Mouse (Mus musculus) intestine, postnatal 0 days (tissue): ENCODE results near the gene Xpnpep1. TPM values are rescaled to one million over a fixed set of nuclear protein-coding genes. Genes with fewer than 3 reads are reported as not detected.

Source experiments
- ATAC-seq: fragments of 200-750 bp; cut with Nextera tagmentation; 2 replicates; pipeline ENCODE4 v1.8.0; 2017; ENCODE audit warnings: mild to moderate bottlenecking, moderate TSS enrichment, moderate library complexity
- H3K27ac ChIP-seq: fragments of 300-500 bp; sonication (generic); 2 replicates; pipeline ENCODE4 v1.5.1; 2014; ENCODE audit warnings: mild to moderate bottlenecking, low read depth, low read length, moderate library complexity
- H3K27me3 ChIP-seq: fragments of 300-500 bp; sonication (generic); replicated peaks from 2 replicates; pipeline ENCODE4 v1.6.1; 2014; ENCODE audit warnings: low read length, mixed read lengths; ENCODE audit not compliant: control insufficient read depth, insufficient read depth
- H3K36me3 ChIP-seq: fragments of 300-500 bp; sonication (generic); 2 replicates; pipeline ENCODE4 v1.6.1; 2014; ENCODE audit warnings: mild to moderate bottlenecking, moderate library complexity; ENCODE audit not compliant: control insufficient read depth, insufficient read depth
- H3K4me1 ChIP-seq: fragments of 300-500 bp; sonication (generic); replicated peaks from 2 replicates; pipeline ENCODE4 v1.6.1; 2014; ENCODE audit warnings: antibody characterized with exemption, low read length, mixed read lengths; ENCODE audit not compliant: control insufficient read depth, insufficient read depth
- H3K4me2 ChIP-seq: fragments of 300-500 bp; sonication (generic); replicated peaks from 2 replicates; pipeline ENCODE4 v1.6.1; 2014; ENCODE audit warnings: low read depth, mild to moderate bottlenecking, moderate library complexity
- H3K4me3 ChIP-seq: fragments of 300-500 bp; sonication (generic); 2 replicates; pipeline ENCODE4 v1.5.1; 2014; ENCODE audit warnings: low read depth, low read length
- H3K9ac ChIP-seq: fragments of 300-500 bp; sonication (generic); 2 replicates; pipeline ENCODE4 v1.6.1; 2014; ENCODE audit warnings: mild to moderate bottlenecking, low read depth, low read length
- H3K9me3 ChIP-seq: fragments of 300-500 bp; sonication (generic); 2 replicates; pipeline ENCODE4 v1.6.1; 2016; ENCODE audit warnings: mixed run types; ENCODE audit not compliant: control insufficient read depth
- CTCF ChIP-seq: sonication (generic); IDR thresholded peaks from 2 replicates; pipeline ENCODE4 v1.5.1; 2016; ENCODE audit warnings: low read depth, mild to moderate bottlenecking, control low read depth, antibody characterized with exemption, moderate library complexity
- WGBS: fragments of 180-500 bp; shearing (Covaris S2); extraction: QIAGEN DNeasy Blood & Tissue Kit; methylation state at CpG from one replicate; pipeline ENCODE4 v1.1.7; 2014; 5-methylcytosine and 5-hydroxymethylcytosine counted together
- polyA plus RNA-seq: library from polyadenylated mRNA; unstranded; fragments of >200 nt; fragmentation: Nextera tagmentation; extraction: Ambion mirVana; gene quantifications from 2 replicates; pipeline ENCODE4 v1.2.1, GENCODE M21; 2015

The Xpnpep1 gene
- polyA plus RNA-seq, 1 experiment from 2014 or later: 333 TPM

DNA sequence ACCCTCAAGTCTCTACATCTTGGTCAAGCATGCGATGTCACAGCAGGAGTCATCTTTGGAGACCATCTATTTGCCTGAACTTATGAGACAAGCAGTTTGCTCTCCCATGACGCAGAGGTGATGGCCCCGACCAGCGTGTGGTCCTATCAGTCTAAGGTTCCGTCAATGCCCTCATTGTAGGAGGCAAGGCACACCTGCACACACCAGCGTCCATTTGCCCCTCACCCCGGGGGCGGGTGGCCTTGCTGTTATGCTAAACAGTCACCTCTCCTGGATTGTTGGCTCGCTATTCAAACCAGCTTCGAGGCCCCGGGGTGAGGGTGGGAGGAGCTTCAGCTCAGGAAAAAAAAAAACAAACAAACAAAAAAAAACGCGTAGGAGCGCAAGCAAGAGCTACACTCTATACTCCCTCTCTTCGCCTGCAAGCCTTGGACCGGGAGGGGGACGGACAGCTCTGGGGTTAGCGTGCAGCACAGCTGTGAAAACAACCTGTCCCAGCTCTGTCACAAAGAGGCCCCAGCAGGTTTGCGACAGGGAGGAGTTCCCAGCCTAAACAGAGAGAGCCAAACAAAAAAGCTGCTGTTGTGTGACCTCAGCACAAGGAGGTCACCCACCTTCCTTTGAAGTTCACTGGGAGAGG lies 12.1 kb upstream of the Xpnpep1 start:
- no peak overlapping the region for H3K9ac ChIP-seq
- H3K4me2 ChIP-seq: peak overlapping the region; percentile 41
- no peak overlapping the region for H3K4me3 ChIP-seq
- no peaks in the 10 kb centered on the region for H3K36me3 ChIP-seq
- no peaks in the 10 kb centered on the region for H3K27me3 ChIP-seq
- no peaks in the 10 kb centered on the region for H3K9me3 ChIP-seq
- ATAC-seq: peak; percentile 70; the same call in 1 of the 2 replicates
- TF ChIP-seq CTCF: no peak
- peaks cover 3% of the 10 kb centered on the region for H3K4me1 ChIP-seq
- no peak overlapping the region for H3K27ac ChIP-seq
- WGBS: 36% methylated on average over 19 of the region's 19 CpGs

DNA sequence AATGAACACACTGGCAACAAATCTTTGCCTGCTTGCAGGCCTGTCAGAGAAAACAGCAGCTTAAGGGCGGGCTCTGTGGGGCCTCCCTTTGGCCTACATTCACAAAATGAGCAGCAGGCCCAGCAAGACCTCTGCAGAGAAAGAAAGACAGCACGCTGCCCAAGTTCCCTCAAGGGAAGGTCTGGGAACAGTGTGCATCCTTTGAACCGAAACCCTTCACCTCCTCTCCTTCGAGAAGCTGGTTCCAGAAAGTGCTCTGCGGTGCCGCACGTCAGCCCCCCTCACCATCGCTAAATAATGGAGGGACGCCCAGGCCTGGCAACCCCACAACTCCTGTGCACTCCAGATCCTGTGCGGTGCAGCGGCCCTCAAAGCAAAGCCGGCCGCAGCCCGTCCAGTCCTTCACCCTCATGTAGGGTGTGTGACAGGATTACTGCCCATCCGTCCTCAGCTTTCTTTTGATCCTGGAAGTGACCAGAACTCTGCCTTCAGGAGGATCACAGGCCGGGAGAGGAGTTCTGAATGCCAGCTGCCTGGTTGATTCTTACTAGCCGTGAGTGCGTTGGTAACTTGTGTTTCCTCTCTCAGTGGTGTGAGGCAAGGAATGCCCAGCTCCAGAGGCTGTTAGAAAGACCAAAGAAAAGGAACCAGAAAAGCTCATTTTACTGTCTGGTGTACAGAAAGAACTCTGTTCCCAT lies 11.4 kb upstream of the Xpnpep1 start:
- peaks cover 3% of the 10 kb centered on the region for H3K4me1 ChIP-seq
- no peaks in the 10 kb centered on the region for H3K9me3 ChIP-seq
- no peak overlapping the region for H3K4me3 ChIP-seq
- no peaks in the 10 kb centered on the region for H3K36me3 ChIP-seq
- H3K27ac ChIP-seq: no peak overlapping the region
- H3K27me3 ChIP-seq: no peaks in the 10 kb centered on the region
- H3K4me2 ChIP-seq: no peak overlapping the region
- no peak overlapping the region for H3K9ac ChIP-seq
- WGBS: 89% methylated on average over 18 of the region's 18 CpGs
- no peak for ATAC-seq
- no peak for TF ChIP-seq CTCF

DNA sequence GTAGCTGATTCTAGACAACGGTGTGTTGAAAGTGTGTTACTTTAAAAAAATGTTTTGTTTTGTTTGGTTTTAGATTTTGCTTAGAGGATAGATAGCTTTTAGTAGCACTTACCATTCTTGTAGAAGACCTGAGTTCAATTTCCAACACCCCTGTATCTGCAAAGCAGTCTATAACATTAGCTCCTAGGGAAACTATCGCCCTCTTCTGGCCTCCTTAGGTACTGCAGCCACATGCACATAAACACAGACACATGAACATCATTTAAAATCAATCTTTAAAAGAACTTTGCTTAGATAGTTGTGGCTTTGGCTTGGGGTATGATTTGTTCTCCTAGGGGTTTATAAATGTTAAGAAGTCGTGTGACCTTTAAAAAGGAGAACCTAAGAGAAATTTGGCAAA lies 10.1 kb upstream of the Xpnpep1 start:
- TF ChIP-seq CTCF: peak; percentile 68
- Histone ChIP-seq H3K27me3 (no peaks in the 10 kb centered on the region), H3K4me3 (no peak overlapping the region), H3K4me2 (no peak overlapping the region), H3K9me3 (no peaks in the 10 kb centered on the region), H3K27ac (no peak overlapping the region), H3K9ac (no peak overlapping the region), H3K4me1 (peaks cover 3% of the 10 kb centered on the region), H3K36me3 (no peaks in the 10 kb centered on the region)
- ATAC-seq: no peak
- WGBS: 86% methylated on average over 3 of the region's 3 CpGs

DNA sequence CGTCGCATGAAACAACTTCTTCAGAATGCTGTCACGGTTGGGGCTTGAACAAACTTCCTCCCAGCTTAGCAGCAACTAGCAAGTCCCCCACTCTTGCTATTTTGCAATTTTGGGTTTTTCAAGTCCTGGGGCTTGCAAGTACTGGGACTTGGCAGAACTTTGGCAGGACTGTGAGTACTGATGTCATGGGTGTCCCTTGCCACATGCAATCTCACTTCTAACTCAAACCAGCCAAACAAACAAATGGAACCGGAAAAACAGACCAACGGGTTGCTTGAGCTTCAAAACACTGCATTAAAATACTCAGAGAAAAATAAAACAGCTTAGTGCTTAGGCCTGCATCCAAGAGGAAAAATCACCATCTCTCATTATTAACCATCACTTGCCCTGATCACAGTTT lies 7.2 kb upstream of the Xpnpep1 start:
- Histone ChIP-seq H3K27ac (no peak overlapping the region; the same call in 1 of the 2 replicates), H3K4me3 (no peak overlapping the region)
- 71% methylated on average over 5 of the region's 5 CpGs for WGBS

DNA sequence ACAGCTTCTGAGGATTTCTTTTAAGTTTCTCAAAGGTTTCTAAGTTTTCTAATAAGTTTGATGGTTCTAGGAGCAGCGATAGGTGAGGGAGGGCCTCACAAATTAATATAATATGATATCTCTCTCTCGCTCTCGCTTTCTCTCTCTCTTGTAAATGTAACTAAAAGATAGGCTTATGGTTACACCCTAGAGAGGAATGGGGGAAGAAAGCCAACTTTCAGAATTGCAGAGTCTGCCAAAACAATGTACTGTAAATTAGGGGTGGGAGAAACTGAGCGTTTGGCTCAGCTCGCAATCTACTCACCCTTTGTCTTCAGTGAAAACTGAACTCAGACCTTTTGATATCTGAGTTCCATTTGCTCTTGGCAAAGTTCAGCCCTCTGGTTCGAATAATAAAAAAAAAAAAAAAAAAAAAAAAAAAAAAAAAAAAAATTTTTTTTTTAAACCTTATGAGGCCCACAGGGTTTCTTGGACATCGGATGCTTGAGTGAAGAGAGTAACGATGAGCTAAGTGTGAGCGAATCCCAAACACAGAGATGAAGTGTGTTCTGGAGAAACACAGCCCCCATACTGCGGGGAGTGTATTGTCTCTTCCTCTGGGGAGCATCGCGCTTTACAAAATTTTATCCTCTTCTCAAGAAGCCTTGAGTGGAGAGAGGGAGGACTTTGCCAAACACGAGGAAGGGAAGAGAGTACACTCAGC lies 3.6 kb upstream of the Xpnpep1 start:
- Histone ChIP-seq H3K27ac (no peak overlapping the region), H3K36me3 (no peaks in the 10 kb centered on the region), H3K27me3 (no peaks in the 10 kb centered on the region), H3K9me3 (no peaks in the 10 kb centered on the region), H3K4me2 (no peak overlapping the region), H3K9ac (no peak overlapping the region), H3K4me1 (no peaks in the 10 kb centered on the region), H3K4me3 (no peak overlapping the region)
- ATAC-seq: no peak
- 68% methylated on average over 13 of the region's 13 CpGs for WGBS
- TF ChIP-seq CTCF: no peak

More for the DNA sequence above, 7.2 kb upstream of the Xpnpep1 start:
- no peaks in the 10 kb centered on the region for H3K27me3 ChIP-seq
- no peak overlapping the region for H3K4me2 ChIP-seq
- no peak for TF ChIP-seq CTCF
- no peak overlapping the region for H3K9ac ChIP-seq
- no peaks in the 10 kb centered on the region for H3K9me3 ChIP-seq
- H3K36me3 ChIP-seq: no peaks in the 10 kb centered on the region
- peaks cover under 1% of the 10 kb centered on the region; the same call in 1 of the 2 replicates for H3K4me1 ChIP-seq
- no peak for ATAC-seq

DNA sequence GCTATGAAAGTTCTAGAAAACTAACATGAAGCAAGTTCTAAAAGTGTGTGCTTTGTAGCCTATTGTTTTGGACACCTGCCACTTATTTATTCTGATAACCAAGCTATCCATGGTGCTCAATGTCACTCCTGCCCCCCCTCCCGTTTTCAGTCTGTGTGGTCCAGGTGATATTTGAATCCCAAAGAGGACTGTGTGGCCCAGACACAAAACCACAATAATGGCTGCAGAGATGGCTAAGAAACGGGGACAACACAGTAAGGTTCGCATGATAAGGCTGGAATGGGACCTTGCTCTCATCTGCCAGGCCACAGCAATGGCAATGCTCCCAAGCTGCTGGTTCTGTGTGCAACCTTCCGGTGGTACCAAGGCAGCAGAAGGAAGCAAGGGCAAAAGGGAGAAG lies 1.6 kb upstream of the Xpnpep1 start:
- Histone ChIP-seq H3K36me3 (no peaks in the 10 kb centered on the region), H3K27ac (no peak overlapping the region), H3K9ac (no peak overlapping the region), H3K4me2 (no peak overlapping the region), H3K9me3 (no peaks in the 10 kb centered on the region), H3K27me3 (no peaks in the 10 kb centered on the region), H3K4me3 (no peak overlapping the region), H3K4me1 (peaks cover 10% of the 10 kb centered on the region)
- no peak for ATAC-seq
- no peak for TF ChIP-seq CTCF
- 77% methylated on average over 4 of the region's 4 CpGs for WGBS
